Mouse (Mus musculus) spleen, adult 2 months (tissue): ENCODE data around the gene Ppfibp2. TPM values are rescaled to one million over a fixed set of nuclear protein-coding genes. Genes with fewer than 3 reads are reported as not detected.

Experiments used
- DNase-seq, 2 experiments: peaks; one replicate each; pipeline versions ENCODE4 v3.0.0 to v3.0.0-alpha.2; 2012 to 2021; ENCODE audit warnings: low spot score in 2 of 2, low read depth in 1 of 2
- H3K27ac ChIP-seq: fragments of 200-500 bp; 2 replicates; pipeline ENCODE4 v1.5.1; 2012; ENCODE audit warnings: low read length, inconsistent platforms; ENCODE audit not compliant: insufficient read depth
- H3K27me3 ChIP-seq: fragments of 200-500 bp; 2 replicates; pipeline ENCODE4 v1.6.1; 2012; ENCODE audit warnings: mild to moderate bottlenecking, moderate library complexity, low read length, inconsistent platforms; ENCODE audit not compliant: control insufficient read depth, insufficient read depth
- H3K36me3 ChIP-seq: fragments of 200-500 bp; 2 replicates; pipeline ENCODE4 v1.6.1; 2012; ENCODE audit warnings: mild to moderate bottlenecking, low read length, inconsistent platforms; ENCODE audit not compliant: control insufficient read depth, insufficient read depth
- H3K4me1 ChIP-seq: fragments of 200-500 bp; 2 replicates; pipeline ENCODE4 v1.6.1; 2011; ENCODE audit warnings: inconsistent platforms; ENCODE audit not compliant: control insufficient read depth, insufficient read depth, insufficient read length
- H3K4me3 ChIP-seq: fragments of 200-500 bp; 2 replicates; pipeline ENCODE4 v1.5.1; 2011; ENCODE audit warnings: mild to moderate bottlenecking, inconsistent platforms; ENCODE audit not compliant: insufficient read depth, insufficient read length; ENCODE audit errors: extremely low read depth
- CTCF ChIP-seq: fragments of 200-500 bp; IDR thresholded peaks from 2 replicates; pipeline ENCODE4 v1.5.1; 2011; ENCODE audit warnings: mild to moderate bottlenecking, inconsistent platforms; ENCODE audit not compliant: insufficient read depth, insufficient read length, insufficient replicate concordance; ENCODE audit errors: extremely low read depth
- POLR2A ChIP-seq: fragments of 200-500 bp; IDR thresholded peaks from 2 replicates; pipeline ENCODE4 v1.6.1; 2011; ENCODE audit warnings: low read depth, low read length, inconsistent platforms
- WGBS: fragments of 180-500 bp; shearing (Covaris S2); methylation state at CpG from one replicate; pipeline ENCODE4 v1.1.7; 2018; 5-methylcytosine and 5-hydroxymethylcytosine counted together
- polyA plus RNA-seq: library from polyadenylated mRNA; depleted of rRNA; stranded (reverse); fragments of >200 nt; gene quantifications from 2 replicates; pipeline ENCODE4 v1.2.3, GENCODE M21; 2012; rRNA removed

Gene Ppfibp2
- polyA plus RNA-seq, result 5.4 and 5.5 TPM in 2 replicates

DNA sequence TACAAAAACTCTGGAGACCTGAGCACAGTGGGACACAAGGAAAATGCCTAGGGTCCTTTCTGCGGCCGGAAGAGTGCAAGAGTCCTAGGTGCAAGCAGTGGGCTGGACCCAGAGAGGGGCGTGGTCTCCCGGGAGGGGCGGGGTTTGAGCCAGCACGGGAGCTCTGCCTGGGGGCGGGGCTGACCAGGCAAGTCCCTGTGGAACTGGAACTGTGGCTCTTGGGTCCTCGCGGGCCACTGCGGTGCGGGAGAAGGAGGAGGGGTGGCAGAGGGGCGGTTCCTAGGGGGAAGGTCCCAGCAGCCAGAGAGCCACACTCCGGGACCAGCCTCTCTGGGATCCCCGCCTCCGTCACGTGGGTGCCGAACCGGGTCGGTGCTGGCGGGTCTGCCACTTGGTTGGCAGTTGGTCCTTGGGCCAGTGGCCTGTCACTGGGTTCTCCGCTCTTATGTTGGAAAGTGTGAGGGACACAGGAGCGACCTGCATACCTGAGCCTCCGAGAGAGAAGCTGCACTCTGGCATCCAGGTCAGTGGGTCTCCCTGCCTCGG is at the start of gene Ppfibp2:
TSS of gene Ppfibp2 (plus strand) at position 351 of the 546 bp plus-strand sequence.
- no peak for TF ChIP-seq CTCF
- no peak for TF ChIP-seq POLR2A
- peak; percentile 59 to 94 for DNase-seq
- WGBS, result 1% methylated on average over 24 of the region's 24 CpGs

DNA sequence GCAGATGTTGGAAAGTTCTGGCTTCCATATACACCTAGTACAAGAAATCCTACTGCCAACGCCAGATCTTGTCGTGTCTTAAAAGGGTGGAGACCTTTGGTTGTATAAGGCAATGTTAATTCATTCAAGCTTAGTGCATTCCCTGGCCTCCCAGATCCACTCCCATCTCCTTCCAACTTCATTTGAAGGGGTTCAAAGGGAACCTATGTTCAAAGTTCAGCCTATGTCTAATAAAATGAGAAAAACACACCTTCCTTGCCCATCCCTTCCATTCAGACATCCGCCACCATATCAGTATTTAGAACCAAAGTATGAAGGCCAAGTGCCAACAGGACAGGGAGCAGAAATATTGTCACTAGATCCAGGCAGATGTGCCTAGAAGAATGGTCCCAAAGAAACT is 47.1 kb upstream of the Ppfibp2 start:
- DNase-seq, result no peak
- Histone ChIP-seq H3K4me1 (no peaks in the 10 kb centered on the region), H3K27me3 (no peaks in the 10 kb centered on the region), H3K36me3 (no peaks in the 10 kb centered on the region), H3K27ac (no peak overlapping the region), H3K4me3 (no peak overlapping the region)
- TF ChIP-seq CTCF, result no peak
- 87% methylated on average over 3 of the region's 3 CpGs for WGBS

More for the DNA sequence above, at the start of gene Ppfibp2:
- H3K36me3 ChIP-seq, result no peaks in the 10 kb centered on the region
- peak within 1 kb of the TSS; percentile 70 for H3K4me3 ChIP-seq
- H3K27ac ChIP-seq, result peak within 1 kb of the TSS; percentile 93
- H3K27me3 ChIP-seq, result no peaks in the 10 kb centered on the region
- peaks cover 10% of the 10 kb centered on the region; the same call in 1 of the 2 replicates for H3K4me1 ChIP-seq

DNA sequence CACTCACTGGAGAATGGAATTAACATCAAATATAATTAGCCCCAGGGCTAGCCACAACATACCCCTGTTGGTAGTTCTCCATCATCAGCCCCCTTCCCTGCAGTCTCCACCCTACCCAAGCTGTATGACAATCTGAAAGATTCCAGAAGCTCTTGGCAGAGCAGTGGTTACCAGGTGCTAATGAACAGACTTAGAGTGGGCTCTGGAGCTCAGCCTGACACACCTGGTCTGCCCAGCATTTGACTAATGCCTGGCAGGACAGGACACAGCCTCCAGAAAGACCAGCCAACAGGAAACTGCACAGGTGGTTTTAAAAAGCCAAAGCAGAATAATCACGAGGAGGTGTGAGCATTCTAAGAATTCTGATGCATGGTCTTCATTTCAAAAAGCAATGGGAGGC is 41.5 kb upstream of the Ppfibp2 start:
- no peak for DNase-seq
- Histone ChIP-seq H3K27me3 (no peaks in the 10 kb centered on the region), H3K4me3 (no peak overlapping the region), H3K27ac (no peak overlapping the region), H3K4me1 (no peaks in the 10 kb centered on the region), H3K36me3 (no peaks in the 10 kb centered on the region)
- TF ChIP-seq POLR2A (no peak), CTCF (no peak)
- WGBS, result 24% methylated on average over 1 of the region's 1 CpGs

DNA sequence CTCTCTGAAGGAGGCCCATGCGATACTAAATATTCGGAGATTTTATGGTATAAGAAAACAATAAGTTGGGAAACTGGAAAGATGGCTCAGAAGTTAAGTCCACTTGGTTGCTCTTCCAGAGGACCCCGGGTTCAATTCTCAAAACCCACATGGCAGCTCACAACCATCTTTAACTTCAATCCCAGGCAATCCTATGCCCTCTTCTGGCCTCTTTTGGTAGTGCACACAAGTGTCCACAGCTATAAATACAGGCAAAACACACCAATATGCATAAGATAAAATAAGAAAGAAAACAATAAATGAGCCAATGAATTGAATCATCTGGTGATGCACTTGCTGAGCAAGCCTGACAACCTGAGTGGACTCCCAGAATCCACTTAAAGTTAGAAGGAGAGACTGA is 39.1 kb upstream of the Ppfibp2 start:
- TF ChIP-seq POLR2A (no peak), CTCF (no peak)
- WGBS, result 90% methylated on average over 3 of the region's 3 CpGs

DNA sequence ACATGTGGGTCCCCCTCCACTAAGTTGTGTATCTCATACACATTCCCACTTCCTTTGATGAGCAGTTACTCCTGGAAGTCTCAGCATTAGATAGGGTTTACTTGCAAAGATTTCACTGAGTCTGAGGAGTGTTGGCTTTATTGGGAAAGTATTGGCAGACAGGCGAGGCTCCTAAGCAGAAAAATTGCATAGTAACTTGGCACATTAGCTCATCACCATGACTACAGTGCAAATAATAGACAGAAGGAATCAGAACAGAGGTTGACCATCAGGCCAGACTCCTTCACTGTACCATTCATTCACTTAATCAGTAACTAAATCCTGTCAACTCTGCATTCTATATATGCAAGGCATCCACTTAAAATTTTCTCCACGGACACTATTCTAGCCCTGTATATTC is 34.3 kb upstream of the Ppfibp2 start:
- H3K4me1 ChIP-seq, result no peaks in the 10 kb centered on the region
- no peaks in the 10 kb centered on the region for H3K27me3 ChIP-seq
- TF ChIP-seq POLR2A, result no peak
- TF ChIP-seq CTCF, result no peak
- H3K36me3 ChIP-seq, result no peaks in the 10 kb centered on the region
- H3K4me3 ChIP-seq, result no peak overlapping the region
- H3K27ac ChIP-seq, result no peak overlapping the region
- WGBS, result 87% methylated on average over 2 of the region's 2 CpGs
- DNase-seq, result no peak

More for the DNA sequence above, 39.1 kb upstream of the Ppfibp2 start:
- Histone ChIP-seq H3K4me1 (no peaks in the 10 kb centered on the region), H3K4me3 (no peak overlapping the region), H3K36me3 (no peaks in the 10 kb centered on the region), H3K27ac (no peak overlapping the region), H3K27me3 (no peaks in the 10 kb centered on the region)
- DNase-seq, result no peak

DNA sequence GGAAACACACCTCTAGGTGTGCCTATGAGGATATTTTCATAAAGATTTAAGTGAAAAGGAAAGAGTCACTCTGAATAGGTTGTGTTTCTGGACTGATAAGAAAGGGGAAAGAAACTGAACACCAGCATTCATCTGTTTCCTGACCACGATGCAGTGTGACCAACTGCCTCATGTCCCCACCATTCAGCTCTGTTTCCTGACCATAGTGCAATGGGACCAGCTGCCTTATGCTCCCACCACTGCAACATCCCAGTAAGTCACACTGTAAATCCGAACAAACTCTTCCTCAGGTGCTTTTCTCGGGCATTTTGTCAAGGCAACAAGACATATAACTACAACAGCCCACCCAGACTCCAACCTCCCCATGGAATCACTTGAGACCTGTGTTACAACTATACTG is 33.4 kb upstream of the Ppfibp2 start:
- no peak overlapping the region for H3K27ac ChIP-seq
- no peaks in the 10 kb centered on the region for H3K27me3 ChIP-seq
- H3K4me1 ChIP-seq, result no peaks in the 10 kb centered on the region
- DNase-seq, result no peak
- H3K4me3 ChIP-seq, result no peak overlapping the region
- no peak for TF ChIP-seq CTCF
- no peak for TF ChIP-seq POLR2A
- no peaks in the 10 kb centered on the region for H3K36me3 ChIP-seq
- WGBS, result 16% methylated on average over 3 of the region's 3 CpGs

DNA sequence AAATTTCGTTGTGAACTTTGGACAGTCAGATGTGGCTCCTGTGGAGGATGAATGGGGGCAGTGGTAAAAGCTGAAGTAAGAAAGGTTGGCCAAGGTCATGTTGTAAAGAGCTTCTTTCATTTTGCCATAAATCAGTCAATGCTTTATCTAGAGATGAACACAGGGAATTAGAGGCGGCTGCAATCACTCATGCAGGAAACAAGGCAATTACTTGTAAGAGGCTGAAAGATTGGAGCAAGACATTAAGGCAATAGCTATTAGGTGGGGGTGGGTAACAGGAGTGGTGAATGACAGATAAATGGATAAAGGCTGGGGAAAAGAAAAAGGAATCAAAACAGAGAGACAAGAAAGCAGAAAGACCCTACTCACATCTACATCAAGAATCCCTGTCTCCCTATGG is 31.3 kb upstream of the Ppfibp2 start:
- Histone ChIP-seq H3K27me3 (no peaks in the 10 kb centered on the region), H3K4me3 (no peak overlapping the region), H3K27ac (no peak overlapping the region), H3K4me1 (no peaks in the 10 kb centered on the region), H3K36me3 (no peaks in the 10 kb centered on the region)
- 66% methylated on average over 2 of the region's 2 CpGs for WGBS
- TF ChIP-seq POLR2A, result no peak
- TF ChIP-seq CTCF, result no peak
- DNase-seq, result no peak
